Mouse (Mus musculus) forebrain, embryonic 16.5 days (tissue): ENCODE data around the gene Itgb1bp1. TPM values are rescaled to one million over a fixed set of nuclear protein-coding genes. Genes with fewer than 3 reads are reported as not detected.

Source experiments
- ATAC-seq: fragments of 200-750 bp; cut with Nextera tagmentation; 2 replicates; pipeline ENCODE4 v1.8.0; 2017; ENCODE audit warnings: mild to moderate bottlenecking, moderate library complexity
- H3K27ac ChIP-seq: fragments of 300-500 bp; sonication (generic); 2 replicates; pipeline ENCODE4 v1.5.1; 2014; ENCODE audit warnings: low read length, control low read depth
- H3K27me3 ChIP-seq: fragments of 300-500 bp; sonication (generic); replicated peaks from 2 replicates; pipeline ENCODE4 v1.6.1; 2014; ENCODE audit warnings: low read length; ENCODE audit not compliant: control insufficient read depth, insufficient read depth
- H3K36me3 ChIP-seq: fragments of 300-500 bp; sonication (generic); 2 replicates; pipeline ENCODE4 v1.6.1; 2014; ENCODE audit not compliant: control insufficient read depth, insufficient read depth
- H3K4me1 ChIP-seq: fragments of 300-500 bp; sonication (generic); replicated peaks from 2 replicates; pipeline ENCODE4 v1.6.1; 2014; ENCODE audit warnings: low read length; ENCODE audit not compliant: control insufficient read depth, insufficient read depth
- H3K4me2 ChIP-seq: fragments of 300-500 bp; sonication (generic); 2 replicates; pipeline ENCODE4 v1.6.1; 2014; ENCODE audit warnings: mild to moderate bottlenecking, low read length, control low read depth
- H3K4me3 ChIP-seq: fragments of 300-500 bp; sonication (generic); replicated peaks from 2 replicates; pipeline ENCODE4 v1.5.1; 2014; ENCODE audit warnings: mild to moderate bottlenecking, low read length, control low read depth
- H3K9ac ChIP-seq: fragments of 300-500 bp; sonication (generic); replicated peaks from 2 replicates; pipeline ENCODE4 v1.6.1; 2014; ENCODE audit warnings: low read depth, low read length, control low read depth
- H3K9me3 ChIP-seq: fragments of 300-500 bp; sonication (generic); 2 replicates; pipeline ENCODE4 v1.6.1; 2016; ENCODE audit warnings: low read length; ENCODE audit not compliant: control insufficient read depth
- WGBS: fragments of 180-500 bp; shearing (Covaris S2); extraction: QIAGEN DNeasy Blood & Tissue Kit; methylation state at CpG from one replicate; pipeline ENCODE4 v1.1.7; 2014; 5-methylcytosine and 5-hydroxymethylcytosine counted together
- polyA plus RNA-seq: library from polyadenylated mRNA; unstranded; fragments of >200 nt; fragmentation: Nextera tagmentation; extraction: Ambion mirVana; gene quantifications from 2 replicates; pipeline ENCODE4 v1.2.1, GENCODE M21; 2015

Itgb1bp1 gene
- polyA plus RNA-seq, 1 experiment from 2014 or later = 43.5 TPM

DNA sequence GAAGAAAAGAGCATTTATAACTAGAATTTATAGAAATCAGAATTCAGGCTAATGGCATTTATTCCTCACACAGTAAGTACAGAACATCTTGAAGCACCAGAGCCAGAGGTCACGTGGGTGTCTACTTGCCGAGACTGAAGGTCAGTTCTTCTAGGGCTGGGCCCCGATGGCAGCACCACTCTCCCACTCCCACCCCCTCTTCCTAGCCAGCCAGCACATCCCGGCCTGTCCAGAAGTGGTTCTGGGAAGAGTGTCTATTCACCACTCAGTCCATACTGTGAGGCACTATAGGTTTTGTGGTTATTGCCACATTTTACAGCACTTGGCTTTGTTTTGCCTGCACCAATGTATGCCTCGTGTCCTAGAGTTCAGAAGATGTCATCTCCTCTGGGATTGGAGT lies 38.0 kb upstream of the Itgb1bp1 start:
- no peaks in the 10 kb centered on the region for H3K4me1 ChIP-seq
- no peaks in the 10 kb centered on the region for H3K27me3 ChIP-seq
- no peak overlapping the region for H3K27ac ChIP-seq
- H3K9ac ChIP-seq = no peak overlapping the region
- WGBS = 85% methylated on average over 5 of the region's 5 CpGs
- H3K4me2 ChIP-seq = no peak overlapping the region
- H3K36me3 ChIP-seq = peaks cover 6% of the 10 kb centered on the region
- no peaks in the 10 kb centered on the region for H3K9me3 ChIP-seq
- H3K4me3 ChIP-seq = no peak overlapping the region
- ATAC-seq = no peak

DNA sequence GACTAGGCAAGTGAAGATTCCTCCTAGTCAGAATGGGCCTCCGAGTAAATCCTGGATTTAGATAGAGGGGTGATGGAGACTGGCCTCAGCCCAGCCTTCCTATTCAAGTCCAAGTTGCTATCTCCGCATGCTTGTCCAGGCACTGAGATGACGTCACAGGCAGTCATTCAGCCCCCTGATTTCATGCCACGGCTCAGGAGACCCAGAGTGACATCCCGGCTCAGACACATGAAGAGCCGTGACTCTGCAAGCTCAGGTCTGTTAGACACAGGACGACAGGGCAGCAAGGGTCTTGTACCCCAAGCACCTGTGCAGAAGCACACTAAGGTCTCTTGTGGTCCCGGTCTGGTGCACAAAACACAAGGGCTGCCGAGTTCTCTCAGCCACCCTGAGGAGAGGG lies 36.8 kb upstream of the Itgb1bp1 start:
- no peak for ATAC-seq
- WGBS = 88% methylated on average over 9 of the region's 9 CpGs
- no peaks in the 10 kb centered on the region for H3K4me1 ChIP-seq
- peaks cover 3% of the 10 kb centered on the region; the same call in 1 of the 2 replicates for H3K36me3 ChIP-seq
- no peak overlapping the region for H3K9ac ChIP-seq
- H3K27ac ChIP-seq = no peak overlapping the region
- no peak overlapping the region for H3K4me2 ChIP-seq
- no peak overlapping the region for H3K4me3 ChIP-seq
- H3K27me3 ChIP-seq = no peaks in the 10 kb centered on the region
- no peaks in the 10 kb centered on the region for H3K9me3 ChIP-seq

DNA sequence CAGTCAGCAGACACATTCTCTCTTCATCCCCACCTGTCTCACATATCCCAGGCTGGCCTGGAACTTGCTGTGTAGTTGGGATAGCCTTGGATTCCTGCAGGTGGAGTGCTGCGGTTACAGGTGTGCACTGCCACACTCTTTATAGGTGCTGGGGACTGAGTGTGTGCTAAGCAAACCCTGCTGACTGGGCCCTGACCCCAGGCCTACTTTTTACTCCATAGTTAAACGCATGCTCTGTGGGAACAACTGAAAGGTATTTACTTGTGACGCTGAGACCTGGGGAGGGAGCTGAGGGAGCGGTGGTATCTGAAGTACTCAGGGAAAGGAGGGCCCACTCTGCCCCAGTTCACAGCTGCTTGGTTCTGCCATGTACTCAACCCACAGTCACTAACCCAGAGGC lies 36.2 kb upstream of the Itgb1bp1 start:
- Histone ChIP-seq H3K4me3 (no peak overlapping the region), H3K4me1 (peaks cover under 1% of the 10 kb centered on the region; the same call in 1 of the 2 replicates), H3K4me2 (no peak overlapping the region), H3K9me3 (no peaks in the 10 kb centered on the region), H3K27me3 (no peaks in the 10 kb centered on the region), H3K27ac (no peak overlapping the region), H3K36me3 (peaks cover 3% of the 10 kb centered on the region; the same call in 1 of the 2 replicates), H3K9ac (no peak overlapping the region)
- no peak for ATAC-seq
- WGBS = 95% methylated on average over 4 of the region's 4 CpGs

DNA sequence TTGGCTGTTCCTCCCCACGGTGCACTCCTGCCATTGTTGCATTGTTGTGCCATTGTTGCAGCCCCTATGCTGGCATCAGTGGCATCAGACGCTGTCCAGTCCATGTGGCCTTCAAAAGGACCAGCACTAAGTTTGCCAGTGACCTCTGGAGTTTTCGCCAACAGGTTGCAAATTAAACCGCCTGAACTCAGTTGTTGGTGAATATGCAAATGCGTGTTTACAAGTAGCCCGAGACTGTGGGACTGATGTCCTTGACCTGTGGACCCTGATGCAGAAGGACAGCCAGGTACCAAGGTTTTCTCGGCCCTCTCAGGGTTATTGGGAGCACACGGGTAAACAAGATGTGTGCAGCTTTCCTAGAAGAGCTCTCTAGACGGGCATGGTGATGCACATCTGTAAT lies 35.1 kb upstream of the Itgb1bp1 start:
- H3K9me3 ChIP-seq = no peaks in the 10 kb centered on the region
- ATAC-seq = no peak
- H3K27me3 ChIP-seq = no peaks in the 10 kb centered on the region
- H3K4me2 ChIP-seq = no peak overlapping the region
- H3K36me3 ChIP-seq = peaks cover 3% of the 10 kb centered on the region; the same call in 1 of the 2 replicates
- no peak overlapping the region for H3K4me3 ChIP-seq
- peaks cover 7% of the 10 kb centered on the region for H3K4me1 ChIP-seq
- WGBS = 83% methylated on average over 9 of the region's 9 CpGs
- no peak overlapping the region for H3K27ac ChIP-seq
- no peak overlapping the region for H3K9ac ChIP-seq

DNA sequence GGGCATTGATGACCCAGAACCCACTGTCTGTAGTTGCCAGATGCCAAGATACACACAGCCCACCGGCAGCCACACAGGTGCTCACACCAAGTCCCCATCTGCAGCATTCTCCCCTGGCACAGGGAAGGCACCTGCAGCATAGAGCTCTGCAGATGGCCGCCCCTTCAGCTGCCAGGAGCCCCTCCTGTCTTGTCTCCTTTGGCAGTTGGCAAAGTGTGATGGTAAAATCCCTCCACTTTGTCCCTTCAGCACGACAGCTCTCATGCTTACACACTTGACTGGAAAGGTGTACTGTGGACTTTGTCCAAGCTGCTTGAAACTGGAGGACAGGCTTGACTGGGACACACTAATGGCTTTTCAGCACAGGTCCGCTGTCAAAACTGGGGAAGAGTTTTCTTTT lies 34.2 kb upstream of the Itgb1bp1 start:
- H3K27ac ChIP-seq = no peak overlapping the region
- no peaks in the 10 kb centered on the region for H3K27me3 ChIP-seq
- peaks cover 3% of the 10 kb centered on the region; the same call in 1 of the 2 replicates for H3K36me3 ChIP-seq
- peaks cover 7% of the 10 kb centered on the region for H3K4me1 ChIP-seq
- no peaks in the 10 kb centered on the region for H3K9me3 ChIP-seq
- H3K4me3 ChIP-seq = no peak overlapping the region
- ATAC-seq = no peak
- H3K9ac ChIP-seq = no peak overlapping the region
- WGBS = 84% methylated on average over 4 of the region's 4 CpGs
- no peak overlapping the region for H3K4me2 ChIP-seq

DNA sequence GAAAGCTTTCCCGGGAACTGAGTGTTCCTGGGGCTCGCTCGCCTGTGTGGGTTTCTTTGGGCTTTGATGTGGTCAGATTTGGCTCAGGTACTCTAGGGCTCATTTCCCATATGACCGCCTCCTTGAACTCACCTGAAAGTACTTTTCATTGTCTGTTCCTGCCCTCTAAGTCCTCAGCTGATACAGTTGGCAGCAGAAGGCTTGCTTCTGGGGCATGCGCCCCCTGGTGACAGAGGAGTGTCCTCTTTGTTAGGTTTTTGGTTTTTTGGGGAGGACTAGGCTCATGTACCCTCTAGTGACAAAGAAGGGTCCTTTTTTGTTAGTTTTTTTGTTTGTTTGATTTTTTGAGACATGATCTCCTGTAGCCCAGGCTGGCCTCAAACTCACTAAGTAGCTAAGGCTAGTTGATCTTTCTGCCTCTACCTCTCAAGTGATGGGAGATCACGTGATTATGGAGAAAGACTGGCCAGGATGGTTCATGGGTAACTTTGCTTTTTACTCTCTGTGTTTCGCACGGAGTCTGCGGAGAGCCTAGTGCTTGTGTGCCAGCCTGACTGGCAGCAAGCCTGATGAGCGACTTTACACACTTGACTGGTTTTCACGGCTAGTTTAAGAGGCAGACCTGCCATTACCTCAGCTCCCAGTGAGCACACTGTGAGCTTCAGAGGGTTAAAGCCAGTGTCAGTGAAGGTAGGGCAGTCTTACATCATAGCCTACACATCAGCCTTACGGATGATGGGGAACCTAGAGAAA lies 32.2 kb upstream of the Itgb1bp1 start:
- ATAC-seq = no peak
- Histone ChIP-seq H3K9me3 (no peaks in the 10 kb centered on the region), H3K27me3 (no peaks in the 10 kb centered on the region), H3K36me3 (peaks cover 11% of the 10 kb centered on the region; the same call in 1 of the 2 replicates), H3K4me3 (no peak overlapping the region), H3K9ac (no peak overlapping the region), H3K27ac (no peak overlapping the region), H3K4me2 (no peak overlapping the region), H3K4me1 (peaks cover 7% of the 10 kb centered on the region)
- 68% methylated on average over 12 of the region's 12 CpGs for WGBS

DNA sequence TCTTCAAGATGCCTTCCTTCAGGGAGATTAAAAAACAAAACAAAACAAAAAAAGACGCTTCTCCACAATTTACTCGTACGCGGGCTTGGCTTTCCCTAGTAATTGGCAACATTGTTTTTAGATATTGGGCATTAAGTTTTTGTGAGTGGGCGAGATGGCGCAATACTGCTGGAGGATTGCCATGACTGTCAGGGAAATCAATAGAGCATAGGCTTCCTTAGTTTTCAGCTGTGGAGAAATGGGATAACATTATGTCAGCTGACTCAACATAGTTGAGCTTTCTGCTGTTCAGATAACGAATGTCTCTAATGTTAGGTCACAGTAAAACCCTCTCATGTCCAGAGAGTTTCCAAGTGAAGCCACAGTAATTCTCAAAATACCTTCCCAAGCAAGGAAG lies 30.8 kb upstream of the Itgb1bp1 start:
- WGBS = 10% methylated on average over 7 of the region's 7 CpGs
- H3K27me3 ChIP-seq = no peaks in the 10 kb centered on the region

DNA sequence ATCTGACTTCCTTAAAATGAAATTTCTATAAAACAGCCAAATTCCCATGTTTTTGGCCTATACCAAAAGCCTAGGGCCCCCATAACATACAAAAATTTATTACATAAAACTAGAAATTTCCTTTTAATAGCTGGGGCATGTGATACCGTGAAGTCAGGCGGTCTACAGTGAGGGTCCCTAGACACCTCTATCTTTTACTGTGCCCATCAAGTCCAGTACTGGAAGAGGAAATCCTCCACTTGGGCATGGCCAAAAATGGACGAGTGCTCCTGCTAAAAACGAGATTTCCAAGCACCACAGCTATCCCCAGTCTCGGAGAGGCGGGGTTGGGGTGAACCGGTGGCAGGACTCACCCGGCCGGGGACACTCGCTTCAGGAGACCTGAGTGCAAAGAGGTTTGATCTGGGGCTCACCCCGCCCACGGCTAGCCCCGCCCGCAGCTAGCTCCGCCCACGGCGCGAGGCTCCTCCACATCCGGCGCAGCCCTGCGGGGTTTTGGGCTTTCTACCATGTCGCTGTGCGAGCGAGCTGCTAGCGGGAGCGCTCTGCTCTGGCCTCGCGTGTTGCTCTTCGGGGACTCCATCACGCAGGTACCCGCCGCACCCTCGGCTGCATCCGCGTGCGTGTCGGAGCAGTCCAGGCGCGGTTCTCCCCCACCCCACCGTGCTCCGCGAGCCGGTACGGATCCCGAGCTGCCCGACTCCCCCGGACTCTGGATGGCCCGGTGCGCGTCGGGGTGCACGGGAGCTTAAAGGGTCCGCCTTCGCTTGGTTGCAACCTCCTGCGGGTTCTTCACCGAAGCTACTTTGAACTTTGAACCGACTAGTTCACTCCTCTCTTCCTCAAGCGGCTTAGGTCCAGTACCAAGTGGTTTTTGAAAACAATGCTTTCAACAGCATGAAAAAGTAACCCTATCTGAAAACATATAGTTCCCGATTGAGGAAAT lies 30.1 kb upstream of the Itgb1bp1 start, which contains the start of gene Iah1:
Iah1 (plus strand) TSS at position 467 of the 946 bp plus-strand sequence.
- Histone ChIP-seq H3K4me2 (peak within 1 kb of the TSS; percentile 83), H3K27ac (peak within 1 kb of the TSS; percentile 49), H3K9ac (peak within 1 kb of the TSS; percentile 80), H3K4me3 (peak within 1 kb of the TSS; percentile 74), H3K36me3 (peaks cover 10% of the 10 kb centered on the region; the same call in 1 of the 2 replicates), H3K27me3 (no peaks in the 10 kb centered on the region), H3K9me3 (no peaks in the 10 kb centered on the region), H3K4me1 (peaks cover 7% of the 10 kb centered on the region)
- peak; percentile 92 for ATAC-seq
- WGBS = 3% methylated on average over 59 of the region's 59 CpGs

More for the DNA sequence above, 30.8 kb upstream of the Itgb1bp1 start:
- peak overlapping the region; percentile 80 for H3K9ac ChIP-seq
- no peak for ATAC-seq
- no peak overlapping the region for H3K27ac ChIP-seq
- no peaks in the 10 kb centered on the region for H3K9me3 ChIP-seq
- H3K4me2 ChIP-seq = peak overlapping the region; percentile 83
- H3K36me3 ChIP-seq = peaks cover 10% of the 10 kb centered on the region; the same call in 1 of the 2 replicates
- peak overlapping the region; percentile 74 for H3K4me3 ChIP-seq
- H3K4me1 ChIP-seq = peaks cover 7% of the 10 kb centered on the region

DNA sequence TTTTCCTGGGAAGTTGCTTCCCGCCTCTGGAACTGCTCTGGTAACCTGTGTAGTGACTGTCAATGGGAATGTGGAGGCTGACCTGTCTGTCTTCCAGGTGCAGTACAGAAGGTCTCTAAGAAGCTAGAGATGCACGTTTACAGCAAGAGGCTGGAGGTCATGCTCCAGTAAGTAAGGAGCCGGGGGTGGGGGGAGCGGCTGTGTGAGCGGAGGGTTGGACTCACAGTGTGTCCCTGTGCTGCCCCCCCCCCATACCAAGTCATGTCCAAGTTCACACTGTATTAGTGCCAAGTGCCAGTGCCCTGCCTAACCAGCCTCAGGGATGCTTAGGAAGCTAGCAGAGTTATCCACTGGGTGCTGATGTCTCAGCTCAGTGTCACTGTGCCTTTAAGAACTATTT lies 26.1 kb upstream of the Itgb1bp1 start:
- peaks cover 32% of the 10 kb centered on the region for H3K36me3 ChIP-seq
- no peak overlapping the region for H3K4me2 ChIP-seq
- H3K4me1 ChIP-seq = peaks cover 6% of the 10 kb centered on the region
- H3K9me3 ChIP-seq = no peaks in the 10 kb centered on the region
- no peak overlapping the region for H3K27ac ChIP-seq
- H3K4me3 ChIP-seq = no peak overlapping the region
- 95% methylated on average over 5 of the region's 5 CpGs for whole genome bisulfite sequencing
- H3K9ac ChIP-seq = no peak overlapping the region
- ATAC-seq = no peak
- no peaks in the 10 kb centered on the region for H3K27me3 ChIP-seq
